Mouse (Mus musculus): ENCODE data around the gene Dclre1b.
A peak's percentile ranks its signal among the peaks of the same experiment; 100 is the strongest.
"Not testable (repeated sequence)": the region's sequence is repeated elsewhere in the genome, so short reads cannot be mapped to it uniquely, and the experiment has no call there.

The Dclre1b gene

DNA sequence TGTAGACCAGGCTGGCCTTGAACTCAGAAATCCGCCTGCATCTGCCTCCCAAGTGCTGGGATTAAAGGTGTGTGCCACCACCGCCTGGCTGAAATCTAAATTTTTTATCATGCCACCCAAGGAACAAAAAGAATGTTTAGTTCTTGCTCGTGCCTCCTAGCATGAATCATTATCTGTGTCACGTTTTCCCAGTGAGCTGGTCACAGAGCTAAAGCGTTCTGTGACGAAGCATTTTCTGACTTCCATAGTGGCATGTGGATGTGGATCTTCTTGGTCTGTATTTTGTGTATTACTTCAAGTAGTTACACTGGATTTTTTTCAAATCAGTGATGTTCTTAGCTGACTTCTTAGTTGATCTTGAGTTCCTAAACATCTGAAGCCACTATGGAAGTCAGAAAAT is 1.7 kb upstream of the Dclre1b start:
- no peak for DNase-seq (ENCODE audit: low spot score in 2 of 2)

DNA sequence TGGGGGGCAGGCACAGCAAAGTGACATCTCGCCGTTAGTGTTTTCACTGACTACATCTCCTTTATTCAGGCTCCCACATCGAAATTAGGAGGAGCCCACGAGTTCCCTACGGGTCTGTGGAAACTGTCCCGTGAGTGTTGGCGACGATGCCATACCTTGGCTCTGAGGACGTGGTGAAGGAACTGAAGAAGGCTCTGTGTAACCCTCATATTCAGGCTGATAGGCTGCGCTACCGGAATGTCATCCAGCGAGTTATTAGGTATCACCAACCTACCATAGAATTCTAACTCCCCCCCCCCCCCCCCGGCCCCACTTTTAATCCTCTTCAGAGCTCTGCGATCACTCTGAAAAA is 531 bp upstream of the Dclre1b start:
- DNase-seq (ENCODE audit: low spot score in 2 of 2) = no peak

DNA sequence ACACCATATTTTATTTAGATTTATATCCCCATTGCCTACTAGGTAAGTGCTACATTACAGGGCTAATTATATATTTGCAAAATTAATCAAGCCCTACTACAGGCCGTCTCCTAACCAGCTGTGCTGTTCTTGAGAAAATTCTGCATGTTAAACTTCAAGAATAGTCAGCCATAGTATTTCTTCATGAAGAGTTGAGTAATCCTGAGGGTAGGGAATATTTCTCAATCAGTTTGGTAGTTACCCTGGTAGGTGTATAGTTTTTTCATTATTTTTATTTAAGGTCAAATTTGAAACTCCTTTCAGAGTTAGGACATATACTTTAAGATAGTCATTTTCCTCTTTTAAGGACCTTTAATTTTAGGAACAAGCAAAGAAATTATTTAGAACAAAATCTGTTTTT is 3.6 kb downstream of the Dclre1b start:
- DNase-seq (ENCODE audit: low spot score in 2 of 2) = no peak

DNA sequence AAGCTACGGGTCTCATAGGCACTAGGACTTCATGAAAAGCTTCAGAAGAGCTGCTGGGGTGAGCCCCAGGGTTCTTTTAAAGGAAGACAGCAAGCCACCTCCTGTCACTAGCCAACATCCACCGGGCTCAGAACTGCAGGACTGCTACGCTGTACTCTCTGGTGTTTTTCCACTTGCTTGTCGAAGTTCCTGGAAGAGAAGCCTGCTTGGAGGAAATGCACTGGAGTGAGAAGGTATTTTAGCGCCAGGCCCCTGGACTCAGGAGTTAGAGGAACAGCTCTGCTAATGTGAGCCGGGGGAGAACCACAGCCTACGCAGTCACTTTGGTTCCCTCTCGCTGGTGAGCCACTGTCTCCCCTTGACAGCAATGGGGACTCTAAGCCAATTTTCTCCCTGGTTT is 6.4 kb downstream of the Dclre1b start:
- no peak for DNase-seq (ENCODE audit: low spot score in 2 of 2)

DNA sequence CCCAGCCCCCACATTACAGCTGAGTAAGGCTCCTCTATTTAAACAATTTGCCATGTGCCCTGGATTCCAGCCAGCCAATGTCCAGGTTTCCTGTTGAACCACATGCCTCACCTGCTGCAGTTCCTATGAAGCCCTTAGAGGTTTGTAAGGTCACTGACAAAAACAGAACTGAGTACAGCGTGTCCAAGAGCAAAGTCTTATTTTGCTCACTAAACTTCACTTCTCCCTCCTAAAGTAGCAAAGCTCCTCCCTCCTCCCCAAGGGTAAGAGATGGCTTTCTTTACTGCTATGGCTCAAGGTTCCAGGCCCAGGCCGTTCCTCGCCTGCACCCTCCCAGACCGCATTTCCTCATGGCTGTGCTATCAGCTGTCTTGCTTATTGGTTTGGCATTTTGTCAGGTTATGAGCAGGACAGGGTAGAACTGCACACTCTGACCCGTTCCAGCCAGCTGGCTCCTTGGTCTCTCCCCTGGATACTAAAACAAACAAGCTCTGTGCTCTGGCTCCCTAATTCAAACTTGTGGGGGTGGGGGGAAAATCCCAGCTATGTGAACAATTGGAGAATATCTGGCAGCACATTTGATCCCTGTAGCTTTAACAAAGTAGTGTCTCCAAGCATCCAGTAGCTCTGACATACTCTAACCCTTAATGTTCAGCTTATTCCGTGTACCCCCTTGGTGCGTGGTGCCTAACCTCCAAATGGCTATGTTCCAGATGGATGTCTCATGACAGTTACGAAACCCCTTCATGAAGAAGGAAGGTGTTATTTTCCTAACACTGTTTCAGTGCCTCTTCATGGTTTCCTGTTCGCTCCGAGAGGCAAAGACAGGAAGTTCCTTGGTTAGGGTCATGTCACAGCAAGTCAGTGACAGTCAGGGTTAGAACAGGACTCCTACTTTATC is 7.4 kb downstream of the Dclre1b start:
- peak; percentile 48 to 81 for DNase-seq (ENCODE audit: low spot score in 2 of 2)

DNA sequence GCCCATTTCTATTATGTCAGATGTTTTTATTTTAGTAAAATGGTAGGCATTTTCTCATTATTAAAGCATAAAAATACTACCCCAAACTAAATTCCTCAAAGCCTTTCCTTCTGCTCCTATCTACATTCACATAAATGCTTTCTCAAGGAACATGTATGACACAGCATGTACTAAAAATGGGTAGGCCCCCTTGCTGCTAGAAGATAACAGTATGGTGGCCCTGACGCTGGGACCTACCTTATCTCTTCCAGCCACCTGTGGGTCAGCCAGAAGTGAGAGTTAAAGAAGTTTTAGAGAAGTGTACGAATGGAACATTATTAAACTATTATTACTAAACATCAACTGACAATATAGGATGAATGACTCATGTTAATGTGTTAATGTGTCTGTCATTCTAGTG is 9.7 kb downstream of the Dclre1b start:
- no peak for DNase-seq (ENCODE audit: low spot score in 2 of 2)

DNA sequence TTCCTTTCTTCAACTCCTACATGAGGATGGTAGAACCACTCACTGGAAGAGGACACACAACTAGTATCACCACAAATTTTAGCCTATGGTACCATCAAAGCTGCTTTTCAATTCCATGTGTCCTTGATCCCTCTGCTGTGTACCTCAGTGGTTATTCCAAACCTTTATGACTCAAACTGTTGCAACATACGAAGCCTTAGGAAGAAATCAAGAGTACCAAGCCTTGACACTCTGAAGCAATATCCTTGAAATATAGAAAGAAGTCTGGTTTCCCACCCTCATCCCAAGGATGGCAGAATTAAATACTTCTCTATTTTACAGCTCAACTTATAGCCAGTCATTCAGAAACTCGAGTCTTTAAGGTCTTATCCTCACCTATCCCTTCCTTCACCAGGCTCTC is 12.9 kb downstream of the Dclre1b start:
- DNase-seq (ENCODE audit: low spot score in 2 of 2) = no peak

DNA sequence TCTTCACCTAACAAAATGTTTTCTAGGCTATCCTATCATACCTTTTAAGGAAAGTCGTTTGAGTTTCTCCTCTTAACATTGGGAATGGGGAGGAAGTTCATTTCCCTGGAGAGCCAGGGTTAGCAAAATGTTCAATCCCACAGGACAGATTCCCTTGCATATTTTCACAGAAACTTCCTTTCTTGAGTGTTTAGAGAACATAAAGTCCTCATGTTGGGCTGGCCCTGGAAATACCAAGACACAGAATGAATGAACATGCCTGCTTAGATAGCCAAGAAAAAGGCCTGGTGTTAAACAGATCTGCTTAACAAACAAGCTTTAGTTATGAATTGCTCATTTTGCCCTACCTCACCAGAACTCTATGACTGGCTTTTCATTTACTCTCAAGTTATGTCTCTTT is 16.7 kb downstream of the Dclre1b start:
- DNase-seq (ENCODE audit: low spot score in 2 of 2) = no peak

DNA sequence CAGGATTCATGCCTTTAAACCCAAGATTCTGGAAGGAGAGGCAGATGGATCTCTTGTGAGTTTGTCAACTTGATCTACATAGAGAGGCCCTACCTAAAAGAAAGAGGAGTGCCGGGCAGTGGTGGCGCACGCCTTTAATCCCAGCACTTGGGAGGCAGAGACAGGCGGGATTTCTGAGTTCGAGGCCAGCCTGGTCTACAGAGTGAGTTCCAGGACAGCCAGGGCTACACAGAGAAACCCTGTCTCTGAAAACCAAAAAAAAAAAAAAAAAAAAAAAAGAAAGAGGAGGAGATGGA is 17.2 kb downstream of the Dclre1b start:
- not testable (repeated sequence) for DNase-seq (ENCODE audit: low spot score in 2 of 2)

DNA sequence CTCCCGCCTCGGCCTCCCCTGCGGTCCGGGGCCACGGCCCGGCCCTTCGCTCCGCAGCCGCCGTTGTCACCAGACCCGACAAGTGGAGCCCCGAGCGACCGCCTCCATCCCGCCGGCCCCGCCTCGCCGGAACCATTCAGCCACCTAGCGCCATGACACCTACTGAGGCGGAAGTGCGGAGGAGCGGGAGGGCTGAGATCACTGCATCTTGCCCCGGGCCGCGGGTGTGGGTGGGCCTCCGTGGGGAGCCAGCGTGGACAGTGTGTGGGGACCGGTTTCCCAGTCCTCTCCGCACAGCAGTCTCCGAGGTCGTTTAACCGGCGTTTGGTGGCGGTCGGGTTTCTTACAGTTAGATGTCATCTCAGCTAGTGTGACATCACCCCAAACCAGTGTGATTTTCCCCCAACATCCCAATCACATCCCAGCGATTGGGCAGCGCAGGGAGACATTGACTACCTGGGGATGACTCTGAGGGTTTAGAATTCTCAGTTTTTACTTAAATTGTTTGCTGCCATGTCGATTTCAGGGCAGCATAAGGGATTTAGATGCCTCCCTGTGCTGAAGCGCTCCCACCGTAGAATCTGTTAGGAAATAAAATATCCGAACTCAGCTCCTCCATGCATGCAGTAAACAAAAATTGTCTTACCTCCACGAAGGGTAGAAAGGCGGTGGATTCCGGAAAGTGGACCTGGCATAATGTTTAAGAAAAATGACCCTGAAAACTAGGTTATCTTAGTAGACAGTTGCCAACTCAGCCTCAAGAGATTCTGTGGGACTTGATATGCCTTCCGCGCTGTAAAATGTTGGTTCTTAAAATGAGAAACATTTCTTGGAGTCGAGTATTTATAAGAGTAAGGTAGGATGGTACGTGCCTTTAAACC is 17.8 kb downstream of the Dclre1b start, which contains the start of gene Hipk1:
TSS of gene Hipk1 (minus strand) at position 334 of the 881 bp plus-strand sequence.
- DNase-seq (ENCODE audit: low spot score in 2 of 2) = peak; percentile 91 to 92

DNA sequence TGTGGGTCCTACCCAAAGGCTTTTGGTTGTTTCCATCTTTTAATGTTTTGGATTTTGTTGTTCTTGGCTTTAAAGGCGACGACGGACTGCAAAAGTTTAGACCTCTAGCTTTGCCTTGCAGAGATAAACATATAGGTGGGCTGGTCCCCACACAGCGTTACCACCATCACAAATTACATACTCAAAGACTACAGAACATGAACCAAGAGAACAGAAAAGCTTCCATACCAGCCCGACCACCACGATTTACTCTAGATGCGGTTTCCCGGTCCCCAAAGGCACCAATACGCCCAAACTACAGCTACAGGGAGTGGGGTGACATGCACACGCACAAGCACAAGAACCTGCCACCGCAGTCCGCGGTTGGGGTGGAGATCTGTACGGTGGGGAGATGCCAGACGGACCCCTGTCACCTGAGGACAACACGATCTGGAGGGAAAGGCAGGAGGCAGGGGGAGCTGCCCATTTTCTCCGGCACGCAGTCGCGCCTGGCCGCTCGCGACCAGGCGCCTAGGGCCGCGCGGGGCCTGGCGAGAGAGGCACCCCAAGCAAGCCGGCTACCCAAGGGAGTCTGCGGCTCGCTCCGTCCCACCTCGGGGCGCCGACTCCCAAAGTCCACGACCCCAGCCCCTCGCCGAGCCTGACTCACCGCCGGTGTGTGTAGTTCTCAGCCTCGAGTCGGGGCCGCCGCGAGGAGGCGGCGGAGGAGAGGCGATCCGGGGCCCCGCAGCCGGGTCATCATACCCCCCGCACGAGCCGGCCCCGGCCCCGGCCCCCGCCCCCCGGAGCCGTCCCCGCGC is 18.7 kb downstream of the Dclre1b start:
- DNase-seq (ENCODE audit: low spot score in 2 of 2) = peak in 1 of 2 experiments; percentile 55

DNA sequence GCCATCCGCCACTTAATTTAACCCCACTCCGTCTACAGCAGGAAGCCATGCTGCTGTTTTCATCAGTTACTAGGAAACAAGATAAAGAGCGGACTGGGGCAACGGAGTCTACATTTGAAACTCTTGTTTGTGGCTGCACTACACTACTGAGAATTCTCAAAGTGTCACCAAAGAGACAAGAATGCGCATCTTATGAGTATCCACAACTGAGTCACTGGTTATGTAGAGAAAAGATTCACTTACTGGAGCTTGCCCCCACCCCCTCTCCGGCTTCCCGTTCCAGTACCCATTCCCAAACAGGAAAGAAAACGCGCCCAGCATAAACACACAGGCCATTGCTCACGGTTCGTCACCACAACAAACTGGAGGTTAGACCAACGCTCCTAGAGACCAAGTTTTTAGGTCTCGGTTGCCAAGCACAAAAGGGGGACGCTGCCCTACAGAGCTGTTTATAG is 19.3 kb downstream of the Dclre1b start:
- peak in 1 of 2 experiments; percentile 37 for DNase-seq (ENCODE audit: low spot score in 2 of 2)

DNA sequence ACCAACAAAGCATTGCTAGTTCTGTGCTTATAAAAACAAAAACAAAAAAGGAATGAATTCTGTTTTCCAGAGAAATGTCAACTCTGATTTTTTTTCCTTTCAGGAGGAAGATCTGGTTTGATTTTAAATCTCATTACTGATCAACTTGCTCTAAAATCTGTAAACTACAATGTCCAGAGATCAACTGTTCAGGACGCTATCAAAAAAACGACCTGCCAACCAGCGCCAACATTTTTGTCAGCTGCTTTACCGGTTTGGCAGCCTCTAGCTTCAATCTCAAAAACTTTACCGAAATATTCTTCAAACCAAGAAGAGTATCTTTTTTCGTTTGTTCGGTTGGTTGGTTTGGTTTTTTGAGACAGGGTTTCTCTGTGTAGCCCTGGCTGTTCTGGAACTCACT is 20.1 kb downstream of the Dclre1b start:
- no peak for DNase-seq (ENCODE audit: low spot score in 2 of 2)

DNA sequence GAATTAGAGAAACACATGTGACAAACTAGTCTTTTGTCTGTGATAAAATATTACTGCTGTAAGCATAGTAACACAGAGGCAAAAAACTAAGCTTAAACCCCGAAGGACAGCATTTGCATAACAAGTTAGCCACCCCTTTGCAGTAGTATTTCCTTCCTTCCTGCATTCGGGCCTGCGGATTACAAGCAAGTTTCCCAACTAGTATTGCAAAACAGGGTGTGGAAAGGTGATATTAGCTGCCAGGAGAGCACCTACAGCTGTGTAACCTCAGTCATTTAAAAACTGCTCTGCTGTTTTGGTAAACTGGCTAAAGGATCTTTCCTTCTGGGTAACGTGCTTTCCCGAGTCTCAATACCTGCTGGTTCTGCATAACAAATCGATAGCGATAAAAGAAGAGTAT is 22.0 kb downstream of the Dclre1b start:
- DNase-seq (ENCODE audit: low spot score in 2 of 2) = no peak

DNA sequence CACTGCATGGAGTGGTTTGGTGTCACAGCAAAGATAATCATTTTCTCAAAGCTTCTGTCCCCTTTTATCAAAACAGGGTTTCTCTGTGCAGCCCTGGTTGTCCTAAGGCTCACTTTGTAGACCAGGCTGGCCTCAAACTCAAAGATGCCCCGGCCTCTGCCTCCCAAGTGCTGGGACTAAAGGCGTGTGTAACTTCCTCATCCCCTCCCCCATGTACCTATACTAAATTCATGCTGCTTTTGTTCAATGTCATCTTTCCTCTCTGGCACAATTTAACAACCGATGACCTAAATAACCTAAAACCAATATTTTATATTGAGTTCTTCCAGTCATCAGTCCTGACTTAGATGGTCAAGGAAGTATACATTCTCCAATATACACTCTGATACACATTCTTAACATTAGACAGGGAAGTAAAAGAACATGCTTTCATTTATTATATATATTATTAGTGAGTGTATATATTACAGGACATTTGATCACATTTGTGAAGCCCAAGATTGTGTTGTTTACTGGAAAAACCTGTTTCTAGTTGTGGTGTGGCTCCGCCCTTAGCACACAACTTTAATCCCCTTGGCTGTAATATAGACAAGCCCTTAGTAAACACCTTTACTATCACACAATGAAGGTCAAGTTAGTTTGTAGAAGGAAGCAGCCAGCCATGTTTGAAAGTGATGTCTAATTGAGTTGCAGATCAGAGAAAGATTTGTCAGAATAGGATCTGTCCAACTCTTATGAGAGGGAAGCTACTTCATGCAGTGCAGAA is 26.2 kb downstream of the Dclre1b start:
- no peak for DNase-seq (ENCODE audit: low spot score in 2 of 2)

DNA sequence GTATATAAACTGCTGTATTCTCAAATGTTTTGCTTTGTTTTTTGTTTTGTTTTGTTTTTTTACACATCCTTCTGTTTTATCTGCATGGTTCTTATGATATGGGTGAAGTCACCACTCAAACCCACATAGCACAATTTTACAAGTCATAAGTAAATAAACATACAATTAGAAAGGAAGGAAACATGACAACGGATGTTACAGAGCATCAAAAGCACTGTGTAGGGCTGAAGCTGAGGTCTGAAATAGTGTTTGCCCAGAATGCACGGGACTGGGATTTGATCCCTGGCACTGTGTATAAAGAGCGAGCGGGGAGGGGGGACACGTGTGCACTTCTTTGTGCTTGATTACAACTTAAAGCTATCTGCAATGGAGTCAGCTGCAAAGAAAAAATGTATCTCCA is 28.5 kb downstream of the Dclre1b start:
- no peak for DNase-seq (ENCODE audit: low spot score in 2 of 2)

DNA sequence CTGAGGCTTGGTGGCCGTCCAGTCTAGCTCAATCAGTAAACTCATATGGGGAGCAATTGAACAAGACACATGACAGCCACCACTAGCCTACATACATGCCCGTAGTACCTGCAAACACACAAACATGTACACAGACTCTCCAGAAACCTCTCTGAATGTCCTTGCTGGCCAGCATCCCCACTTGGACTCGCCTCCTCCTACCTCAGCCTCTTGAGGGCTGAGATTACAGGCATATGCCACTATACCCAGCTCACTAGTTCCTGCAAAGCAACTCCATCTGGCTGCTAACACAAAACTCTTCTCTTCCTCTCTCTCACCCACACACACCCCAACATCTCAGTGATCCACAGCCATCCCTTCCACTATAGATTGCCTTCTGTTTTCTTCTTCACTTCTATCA is 29.0 kb downstream of the Dclre1b start:
- no peak for DNase-seq (ENCODE audit: low spot score in 2 of 2)

DNA sequence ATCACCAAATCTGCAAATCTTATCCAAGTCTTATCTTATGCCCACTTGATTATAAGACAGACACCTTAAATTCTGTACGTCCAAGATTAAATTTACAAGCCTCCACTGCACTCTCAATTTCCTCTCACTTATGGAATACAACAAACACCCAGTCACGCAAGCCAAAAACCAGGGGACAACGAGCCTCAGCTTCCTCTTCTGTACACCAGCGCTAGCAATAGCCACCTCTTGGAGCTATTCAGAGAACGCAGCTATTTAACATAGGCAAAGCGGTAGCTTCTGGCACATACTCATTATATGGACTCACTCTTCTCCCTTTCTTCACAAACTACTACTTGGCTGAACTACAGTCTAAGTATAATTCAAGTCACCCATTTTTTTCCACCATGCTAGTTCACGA is 30.1 kb downstream of the Dclre1b start:
- no peak for DNase-seq (ENCODE audit: low spot score in 2 of 2)

DNA sequence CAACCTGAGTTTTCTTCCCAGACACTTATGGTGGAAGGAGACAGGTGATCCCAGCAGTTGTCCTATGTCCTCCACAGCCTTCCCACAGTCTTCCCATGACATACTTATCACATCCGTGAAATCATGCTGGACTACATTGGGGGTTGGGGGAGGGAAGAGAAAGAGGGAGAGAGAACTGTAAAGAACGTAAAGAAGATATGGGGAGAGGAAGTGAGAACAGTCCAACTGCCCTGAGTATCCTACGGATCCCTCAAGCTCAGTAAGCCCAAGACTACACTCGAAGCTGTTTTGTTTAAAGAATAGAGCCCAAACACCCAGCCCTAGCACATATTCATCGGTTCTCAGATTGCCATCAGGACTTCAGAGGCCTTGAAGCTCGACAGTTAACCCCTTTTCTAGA is 30.6 kb downstream of the Dclre1b start:
- no peak for DNase-seq (ENCODE audit: low spot score in 2 of 2)

DNA sequence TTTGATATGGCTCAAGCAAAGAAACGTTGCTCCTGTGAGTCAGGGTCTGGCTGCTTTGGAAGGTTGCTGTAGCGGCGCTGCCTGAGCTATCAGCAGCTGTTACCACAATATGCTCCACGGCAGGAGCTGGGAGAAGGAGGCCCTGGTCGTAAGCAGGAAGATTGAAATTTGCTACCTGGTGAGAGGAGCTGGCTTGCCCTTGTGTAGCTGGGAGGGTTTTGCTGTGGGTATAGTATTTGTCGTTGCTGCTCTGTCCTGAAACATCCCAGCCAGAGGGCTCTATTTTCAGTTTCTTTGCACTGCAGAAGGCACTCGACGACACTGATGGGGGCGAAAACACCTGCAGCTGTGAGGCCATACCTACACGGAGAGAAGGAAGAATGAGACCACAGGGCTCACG is 31.3 kb downstream of the Dclre1b start:
- DNase-seq (ENCODE audit: low spot score in 2 of 2) = no peak

DNA sequence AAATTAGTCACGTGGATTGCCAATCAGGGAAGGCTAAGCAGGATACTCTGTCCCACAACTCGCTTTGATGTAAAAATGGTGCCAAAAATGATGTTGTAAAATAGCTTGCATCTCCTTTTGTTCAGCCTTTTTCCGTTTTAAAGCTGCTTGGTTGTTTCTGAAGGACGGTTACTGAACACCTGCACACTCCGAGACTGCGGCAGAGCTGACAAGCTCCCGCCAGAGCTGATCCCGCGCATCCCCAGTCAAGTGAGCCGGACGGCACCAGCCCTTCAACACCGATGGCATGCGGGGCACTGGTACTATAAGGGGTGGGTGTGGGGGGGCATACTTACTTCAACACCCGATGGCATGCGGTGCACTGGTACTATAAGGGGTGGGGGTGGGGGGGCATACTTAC is 35.2 kb downstream of the Dclre1b start:
- no peak for DNase-seq (ENCODE audit: low spot score in 2 of 2)

Measured in urinary bladder, adult 18-20 months (tissue).